Mouse (Mus musculus): Measurements from ENCODE around the gene Mdk. TPM values are rescaled to one million over a fixed set of nuclear protein-coding genes. Genes with fewer than 3 reads are reported as not detected.
A peak's percentile ranks its signal among the peaks of the same experiment; 100 is the strongest.

Mdk gene
- polyA plus RNA-seq, 1 experiment from 2014 or later: 1,694 TPM

DNA sequence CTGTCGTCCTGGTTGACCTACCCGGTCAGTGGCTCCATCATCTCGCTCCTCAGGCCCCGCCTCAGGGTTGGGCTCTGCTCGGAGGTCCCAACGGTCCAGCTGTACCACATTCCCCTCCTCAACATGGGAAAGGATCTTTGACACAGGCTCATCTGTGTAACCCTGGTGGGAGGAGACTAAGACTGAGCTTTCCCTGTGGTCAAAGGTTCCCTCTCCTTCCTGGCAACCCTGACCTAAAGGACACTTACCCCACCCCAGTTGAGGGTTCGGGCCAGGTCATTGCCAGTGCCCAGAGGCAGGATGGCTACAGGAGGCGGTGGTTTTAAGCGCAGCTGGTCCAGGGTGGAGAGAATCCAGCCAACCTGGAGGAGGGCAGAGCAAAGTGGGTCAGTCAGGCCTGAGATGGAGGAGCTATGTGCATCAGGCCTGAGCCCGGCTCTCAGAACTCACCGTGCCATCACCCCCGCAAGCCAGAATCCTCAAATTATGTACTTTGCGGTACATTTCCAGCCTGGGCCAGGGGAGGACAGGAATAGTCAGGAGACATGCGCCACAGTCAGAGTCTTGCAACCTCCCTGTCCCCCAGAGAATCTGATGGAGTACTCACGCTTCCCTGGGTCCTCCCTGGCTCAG, 7.3 kb upstream of the Mdk start:
- no peak for DNase-seq (ENCODE audit: low spot score)
- Histone ChIP-seq H3K4me3 (no peak overlapping the region), H3K36me3 (peaks cover 91% of the 10 kb centered on the region), H3K9me3 (no peaks in the 10 kb centered on the region), H3K27me3 (ENCODE audit: insufficient read depth, poor library complexity, severe bottlenecking) (no peaks in the 10 kb centered on the region), H3K4me1 (peaks cover 53% of the 10 kb centered on the region), H3K27ac (no peak overlapping the region)
- WGBS: 85% methylated on average over 15 of the region's 15 CpGs

DNA sequence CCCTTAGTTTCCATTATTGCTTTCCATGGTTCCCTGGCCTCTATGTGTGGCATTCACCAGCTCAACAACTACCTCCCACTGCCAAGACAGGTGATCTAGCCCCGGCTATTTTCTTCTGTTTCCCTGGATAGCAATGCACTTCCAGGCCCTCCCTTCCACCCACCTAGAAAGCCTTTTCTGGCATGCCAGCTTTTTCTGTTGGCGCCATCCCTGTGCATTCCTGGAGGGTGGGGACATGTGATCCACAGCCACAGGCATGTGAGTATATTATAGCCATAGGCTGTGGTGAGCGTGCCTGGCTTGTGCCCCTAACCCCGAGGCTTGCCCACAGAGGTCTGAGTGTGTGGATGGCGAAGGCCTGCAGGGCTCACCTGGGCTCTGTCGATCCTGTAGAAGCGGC, 4.1 kb upstream of the Mdk start:
- peaks cover 58% of the 10 kb centered on the region for H3K4me1 ChIP-seq
- WGBS: 93% methylated on average over 7 of the region's 7 CpGs

DNA sequence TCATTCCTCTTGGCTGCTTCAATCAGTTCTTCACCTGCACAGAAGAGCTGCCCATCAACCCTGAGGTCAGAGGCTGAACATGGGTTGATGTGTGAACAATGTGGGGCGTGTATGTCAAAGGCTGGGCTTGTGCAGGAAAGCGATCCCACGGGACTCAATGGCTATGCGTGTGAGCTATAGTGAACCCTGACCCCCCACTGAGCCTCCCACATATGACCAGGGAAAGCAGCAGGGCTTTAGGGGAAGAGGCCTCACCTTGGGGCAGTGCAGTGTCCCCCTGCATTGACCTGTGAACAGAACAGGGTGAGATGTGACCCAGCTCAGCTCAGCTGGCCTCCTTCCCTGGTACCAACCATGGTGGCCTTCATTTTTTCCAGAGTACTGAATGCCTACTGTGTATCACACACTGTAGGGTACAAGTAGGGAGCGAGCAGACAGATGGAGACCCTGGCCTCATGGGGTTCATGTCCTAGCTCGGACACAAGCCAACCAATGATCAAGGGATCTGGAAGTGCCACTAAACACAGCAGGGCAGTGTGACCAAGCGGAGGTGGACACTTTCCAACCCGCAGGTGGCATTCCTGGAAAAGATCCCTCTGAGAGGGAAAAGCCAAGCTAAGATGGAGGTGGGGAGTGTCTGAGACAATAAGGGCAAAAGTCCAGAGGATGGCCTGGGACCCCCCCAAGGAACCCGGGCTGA, 2.9 kb upstream of the Mdk start:
- Histone ChIP-seq H3K36me3 (peaks cover 70% of the 10 kb centered on the region), H3K27ac (peak overlapping the region; percentile 92), H3K4me3 (no peak overlapping the region)

More for the DNA sequence above, 4.1 kb upstream of the Mdk start:
- Histone ChIP-seq H3K27me3 (ENCODE audit: insufficient read depth, poor library complexity, severe bottlenecking) (no peaks in the 10 kb centered on the region), H3K9me3 (no peaks in the 10 kb centered on the region), H3K27ac (no peak overlapping the region), H3K4me3 (no peak overlapping the region), H3K36me3 (peaks cover 81% of the 10 kb centered on the region)
- DNase-seq (ENCODE audit: low spot score): no peak

DNA sequence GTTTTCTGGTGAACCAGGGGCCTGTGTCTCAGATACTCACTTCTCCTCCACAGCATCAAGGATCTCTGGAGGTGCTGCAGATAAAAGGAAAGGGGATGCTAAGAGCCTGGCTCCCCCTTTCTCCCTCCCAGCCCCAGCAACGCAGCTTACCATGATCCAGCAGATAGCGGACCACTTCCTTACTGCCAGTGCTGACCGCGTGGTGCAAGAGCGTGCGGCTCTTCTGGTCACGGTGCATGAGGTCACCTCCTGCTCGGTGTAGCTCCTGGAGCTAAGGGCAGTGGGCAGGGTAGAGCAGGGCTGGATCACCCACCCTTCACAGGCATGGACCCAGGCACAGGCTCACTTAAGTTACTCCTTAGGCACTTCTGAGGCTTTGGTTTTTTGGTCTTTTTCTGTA, 1.9 kb upstream of the Mdk start:
- H3K9me3 ChIP-seq: no peaks in the 10 kb centered on the region
- peaks cover 62% of the 10 kb centered on the region for H3K36me3 ChIP-seq
- 18% methylated on average over 8 of the region's 8 CpGs for WGBS
- H3K27ac ChIP-seq: peak overlapping the region; percentile 92
- no peak overlapping the region for H3K4me3 ChIP-seq
- no peak for DNase-seq (ENCODE audit: low spot score)
- H3K4me1 ChIP-seq: peaks cover 74% of the 10 kb centered on the region
- H3K27me3 ChIP-seq (ENCODE audit: insufficient read depth, poor library complexity, severe bottlenecking): no peaks in the 10 kb centered on the region

More for the DNA sequence above, 2.9 kb upstream of the Mdk start:
- WGBS: 89% methylated on average over 9 of the region's 9 CpGs
- DNase-seq (ENCODE audit: low spot score): no peak
- Histone ChIP-seq H3K9me3 (no peaks in the 10 kb centered on the region), H3K4me1 (peaks cover 68% of the 10 kb centered on the region), H3K27me3 (ENCODE audit: insufficient read depth, poor library complexity, severe bottlenecking) (no peaks in the 10 kb centered on the region)

DNA sequence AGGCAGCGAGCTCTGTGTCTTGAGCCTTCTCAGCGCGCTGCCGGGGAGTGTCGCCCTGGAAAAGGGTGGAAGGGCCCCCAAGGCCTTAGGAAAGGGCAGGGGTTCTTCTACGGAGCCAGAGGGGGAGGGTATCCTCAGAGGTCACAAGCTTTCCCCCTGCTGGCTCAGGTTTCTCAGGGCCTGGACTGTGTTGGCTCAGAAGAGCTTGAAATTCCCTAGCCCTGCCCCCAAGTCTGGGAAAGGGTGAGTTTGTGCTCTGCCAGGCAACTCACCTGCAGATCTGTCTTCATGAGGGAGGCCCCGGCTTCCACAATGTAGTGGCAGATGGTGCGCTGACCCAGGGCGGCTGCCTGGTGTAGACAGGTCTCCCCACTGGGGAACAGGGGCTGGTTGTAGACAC, 1.4 kb upstream of the Mdk start:
- Histone ChIP-seq H3K4me3 (peak overlapping the region; percentile 78), H3K27ac (peak overlapping the region; percentile 92), H3K4me1 (peaks cover 79% of the 10 kb centered on the region), H3K9me3 (no peaks in the 10 kb centered on the region), H3K27me3 (ENCODE audit: insufficient read depth, poor library complexity, severe bottlenecking) (no peaks in the 10 kb centered on the region), H3K36me3 (peaks cover 60% of the 10 kb centered on the region)
- no peak for DNase-seq (ENCODE audit: low spot score)
- WGBS: 27% methylated on average over 9 of the region's 9 CpGs

DNA sequence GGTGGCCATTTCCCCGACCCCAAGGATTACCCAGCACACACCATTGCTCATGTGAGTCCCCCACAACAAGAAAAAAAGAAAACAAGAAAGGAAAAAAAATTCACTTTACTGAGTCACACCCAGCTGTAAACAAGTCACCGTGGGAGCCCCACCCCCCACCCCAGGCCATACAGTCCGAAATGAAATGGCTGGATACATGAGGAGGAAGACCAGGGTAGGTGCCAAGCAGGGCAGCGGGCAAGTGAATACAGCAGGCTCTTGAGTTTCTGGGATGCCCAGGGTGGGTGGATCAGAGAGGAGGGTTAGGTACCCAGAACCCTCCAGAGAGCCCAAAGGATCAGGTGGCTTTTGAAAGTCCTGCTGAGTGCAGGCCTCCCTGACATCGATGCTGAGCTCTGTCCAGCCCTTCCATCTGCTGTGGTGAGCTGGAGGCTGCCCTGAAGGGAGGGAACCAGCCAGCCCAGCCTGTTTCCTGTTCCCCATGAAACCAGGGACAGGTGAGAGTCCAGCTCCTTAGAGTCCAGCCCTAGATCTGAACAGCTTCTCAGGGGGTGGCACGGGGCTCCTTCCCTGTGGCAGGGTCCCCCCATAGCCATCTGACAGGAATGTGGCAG, 747 bp upstream of the Mdk start:
- Histone ChIP-seq H3K27ac (peak overlapping the region; percentile 92), H3K36me3 (peaks cover 54% of the 10 kb centered on the region), H3K9me3 (no peaks in the 10 kb centered on the region), H3K27me3 (ENCODE audit: insufficient read depth, poor library complexity, severe bottlenecking) (no peaks in the 10 kb centered on the region), H3K4me1 (peaks cover 86% of the 10 kb centered on the region), H3K4me3 (peak overlapping the region; percentile 78)
- WGBS: 17% methylated on average over 6 of the region's 6 CpGs
- DNase-seq (ENCODE audit: low spot score): no peak

DNA sequence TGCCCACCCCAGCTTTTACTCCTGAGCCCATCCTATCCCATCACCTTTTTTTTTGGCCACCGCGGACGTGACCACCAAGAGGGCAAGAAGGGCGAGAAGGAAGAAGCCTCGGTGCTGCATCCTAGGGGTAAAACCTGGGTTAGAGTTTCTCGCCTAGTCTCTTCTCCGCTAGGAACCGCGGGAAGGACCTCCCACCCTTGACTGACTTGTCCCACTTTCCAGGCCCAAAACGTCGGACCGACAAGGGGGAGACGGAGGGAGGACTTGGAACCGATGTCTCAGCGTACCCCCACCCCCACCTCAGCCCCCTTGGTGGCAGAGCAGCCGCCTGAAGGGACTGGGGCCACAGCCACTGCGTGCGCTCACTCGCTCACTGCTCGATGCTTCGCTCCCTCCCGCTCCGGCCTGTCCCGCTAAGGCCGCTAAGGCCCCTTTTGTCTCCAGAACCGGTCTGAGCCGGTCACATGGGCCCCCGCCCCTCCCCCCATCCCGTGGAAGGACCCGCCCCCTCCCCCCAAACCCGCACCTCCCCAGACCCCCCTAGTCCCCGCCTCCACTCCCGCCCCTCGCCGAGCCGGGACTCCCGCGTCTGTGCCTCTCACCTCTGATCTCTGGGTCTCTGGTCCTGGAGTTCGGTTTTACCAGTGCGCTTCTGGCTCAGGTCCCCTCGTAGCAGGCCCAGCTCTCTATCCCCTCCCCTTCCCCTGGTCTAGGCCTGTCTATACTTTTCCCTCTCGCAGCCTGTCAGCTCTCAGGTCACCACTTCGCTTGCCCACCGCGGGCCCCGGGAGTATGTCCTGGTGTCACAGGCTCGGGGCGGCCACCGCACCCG, 553 bp downstream of the Mdk start:
- Histone ChIP-seq H3K9me3 (no peaks in the 10 kb centered on the region), H3K4me3 (peak overlapping the region; percentile 78), H3K27me3 (ENCODE audit: insufficient read depth, poor library complexity, severe bottlenecking) (peaks cover 7% of the 10 kb centered on the region; the same call in 1 of the 2 replicates), H3K36me3 (peaks cover 41% of the 10 kb centered on the region), H3K27ac (peak overlapping the region; percentile 92), H3K4me1 (peaks cover 83% of the 10 kb centered on the region)
- WGBS: 1% methylated on average over 46 of the region's 50 CpGs
- DNase-seq (ENCODE audit: low spot score): peak; percentile 94

DNA sequence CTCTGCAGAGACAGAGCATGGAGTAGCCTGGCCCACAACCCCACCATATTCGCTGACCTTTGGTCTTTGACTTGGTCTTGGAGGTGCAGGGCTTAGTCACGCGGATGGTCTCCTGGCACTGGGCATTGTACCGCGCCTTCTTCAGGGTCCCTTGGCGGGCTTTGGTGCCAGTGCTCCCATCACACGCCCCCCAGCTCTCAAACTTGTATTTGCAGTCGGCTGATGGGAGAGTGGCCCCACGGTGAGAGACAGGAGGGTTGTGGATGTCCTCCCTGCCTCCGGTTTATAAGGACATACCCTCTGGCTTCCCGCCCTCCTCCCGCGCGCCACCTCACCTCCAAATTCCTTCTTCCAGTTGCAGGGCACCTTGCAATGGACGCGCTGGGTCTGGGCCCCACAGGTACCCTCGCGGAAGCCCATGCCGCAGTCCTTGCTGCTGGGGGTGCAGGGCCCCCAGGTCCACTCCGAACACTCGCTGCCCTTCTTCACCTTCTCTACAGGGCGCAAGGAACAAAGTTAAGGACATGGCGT, 1.3 kb downstream of the Mdk start:
- Histone ChIP-seq H3K4me1 (peaks cover 82% of the 10 kb centered on the region), H3K36me3 (peaks cover 33% of the 10 kb centered on the region)

DNA sequence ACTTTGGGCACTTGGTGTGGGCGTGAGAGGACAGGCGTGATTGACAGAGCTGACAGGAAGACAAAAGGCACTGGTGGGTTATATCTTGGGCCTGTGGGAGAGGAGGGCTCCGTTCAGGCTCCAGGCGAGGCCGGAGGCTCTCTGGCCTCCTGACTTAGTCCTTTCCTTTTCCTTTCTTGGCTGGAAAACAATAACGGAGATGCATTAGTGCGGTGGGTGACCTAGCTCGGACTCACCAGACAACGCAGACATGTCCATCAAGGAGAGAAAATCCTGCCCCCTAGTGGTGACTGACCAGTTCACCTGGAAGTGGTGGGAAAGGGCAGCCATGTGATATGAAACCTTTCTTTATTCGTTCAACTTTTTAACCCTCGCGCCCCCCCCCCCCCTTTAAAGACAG, 2.2 kb downstream of the Mdk start:
- Histone ChIP-seq H3K27ac (peak overlapping the region; percentile 92), H3K36me3 (peaks cover 24% of the 10 kb centered on the region), H3K27me3 (ENCODE audit: insufficient read depth, poor library complexity, severe bottlenecking) (peaks cover 14% of the 10 kb centered on the region; the same call in 1 of the 2 replicates), H3K9me3 (no peaks in the 10 kb centered on the region), H3K4me3 (peak overlapping the region; percentile 78), H3K4me1 (peaks cover 73% of the 10 kb centered on the region)
- peak; percentile 92 for DNase-seq (ENCODE audit: low spot score)
- 9% methylated on average over 12 of the region's 12 CpGs for WGBS

More for the DNA sequence above, 1.3 kb downstream of the Mdk start:
- Histone ChIP-seq H3K27ac (peak overlapping the region; percentile 92), H3K4me3 (peak overlapping the region; percentile 78), H3K9me3 (no peaks in the 10 kb centered on the region), H3K27me3 (ENCODE audit: insufficient read depth, poor library complexity, severe bottlenecking) (peaks cover 8% of the 10 kb centered on the region; the same call in 1 of the 2 replicates)
- WGBS: 1% methylated on average over 23 of the region's 23 CpGs
- DNase-seq (ENCODE audit: low spot score): no peak

DNA sequence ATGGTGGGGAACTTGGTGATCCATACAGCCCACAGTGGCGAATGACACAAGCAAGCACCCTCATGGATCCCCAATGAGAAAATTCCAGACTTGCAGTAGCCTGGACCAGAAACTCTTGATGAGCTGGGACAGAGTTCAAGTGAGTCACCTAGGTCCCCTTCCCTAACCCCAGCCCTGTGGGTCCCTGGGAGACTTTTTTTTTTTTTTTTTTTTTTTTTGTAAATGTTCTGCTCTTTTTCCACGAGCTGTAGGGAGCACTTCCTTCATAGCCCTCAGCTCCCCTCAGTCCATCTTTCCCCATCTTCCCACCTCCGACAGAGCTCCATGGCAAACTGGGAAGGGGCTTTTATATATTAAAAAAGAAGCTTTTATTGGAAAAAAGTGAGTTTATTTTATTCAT, 2.6 kb downstream of the Mdk start:
- Histone ChIP-seq H3K4me3 (peak overlapping the region; percentile 78), H3K36me3 (peaks cover 20% of the 10 kb centered on the region), H3K27me3 (ENCODE audit: insufficient read depth, poor library complexity, severe bottlenecking) (peaks cover 19% of the 10 kb centered on the region), H3K4me1 (peaks cover 68% of the 10 kb centered on the region), H3K9me3 (no peaks in the 10 kb centered on the region), H3K27ac (peak overlapping the region; percentile 92; the same call in 1 of the 2 replicates)
- 60% methylated on average over 3 of the region's 3 CpGs for WGBS
- no peak for DNase-seq (ENCODE audit: low spot score)

DNA sequence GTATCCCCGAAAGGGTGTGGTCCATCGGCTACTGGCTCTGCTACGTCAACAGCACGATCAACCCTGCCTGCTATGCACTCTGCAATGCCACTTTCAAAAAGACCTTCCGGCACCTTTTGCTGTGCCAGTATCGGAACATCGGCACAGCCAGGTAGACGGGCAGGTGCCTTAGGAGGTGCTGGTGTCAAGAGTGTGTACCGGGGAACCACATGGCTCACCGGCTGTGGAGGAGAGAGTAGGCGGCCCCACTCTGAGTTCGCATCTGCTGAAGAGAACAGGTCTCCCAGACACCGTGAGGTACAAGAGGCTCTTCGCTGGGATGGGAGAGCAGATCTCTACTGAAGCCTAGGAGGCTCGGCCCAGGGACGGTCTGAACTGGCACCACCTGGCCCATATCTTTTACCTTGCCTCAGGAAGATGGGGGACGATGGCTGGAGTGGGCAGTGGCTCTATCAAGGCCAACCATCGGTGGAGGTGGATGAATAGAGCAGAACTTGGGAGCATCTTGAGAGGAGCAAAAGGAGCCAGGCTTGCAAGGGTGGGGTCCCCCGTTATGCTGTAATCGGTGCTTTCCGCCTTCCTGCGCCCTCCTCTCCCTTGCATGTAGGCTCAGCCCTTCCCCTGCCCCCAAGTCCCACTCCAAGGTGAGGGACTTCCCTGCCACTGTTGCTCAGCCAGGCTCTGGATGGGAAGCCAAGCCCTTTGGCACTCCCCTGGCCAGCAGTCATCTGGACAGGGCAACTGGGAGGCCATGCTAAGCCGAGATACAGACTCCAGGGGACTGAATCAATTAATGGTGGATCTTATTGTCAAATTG, 3.4 kb downstream of the Mdk start:
- 68% methylated on average over 23 of the region's 23 CpGs for WGBS
- no peaks in the 10 kb centered on the region for H3K9me3 ChIP-seq
- H3K27ac ChIP-seq: peak overlapping the region; percentile 44
- peaks cover 25% of the 10 kb centered on the region for H3K27me3 ChIP-seq (ENCODE audit: insufficient read depth, poor library complexity, severe bottlenecking)
- DNase-seq (ENCODE audit: low spot score): no peak
- peak overlapping the region; percentile 36; the same call in 1 of the 2 replicates for H3K4me3 ChIP-seq
- peaks cover 64% of the 10 kb centered on the region for H3K4me1 ChIP-seq
- H3K36me3 ChIP-seq: peaks cover 14% of the 10 kb centered on the region

Measured in heart, embryonic 10.5 days (tissue).